Mouse (Mus musculus) embryonic fibroblast, embryonic 13.5 days (primary cell): ENCODE data around the gene Tspoap1.

Source experiments
- CTCF ChIP-seq: IDR thresholded peaks from 2 replicates; pipeline ENCODE4 v1.5.1; 2011; ENCODE audit warnings: mild to moderate bottlenecking, control low read depth, low read length, moderate library complexity, borderline replicate concordance; ENCODE audit not compliant: insufficient read depth
- POLR2A ChIP-seq: IDR thresholded peaks from 2 replicates; pipeline ENCODE4 v1.6.1; 2011; ENCODE audit warnings: low read depth, mild to moderate bottlenecking, control low read depth, low read length, moderate library complexity

DNA sequence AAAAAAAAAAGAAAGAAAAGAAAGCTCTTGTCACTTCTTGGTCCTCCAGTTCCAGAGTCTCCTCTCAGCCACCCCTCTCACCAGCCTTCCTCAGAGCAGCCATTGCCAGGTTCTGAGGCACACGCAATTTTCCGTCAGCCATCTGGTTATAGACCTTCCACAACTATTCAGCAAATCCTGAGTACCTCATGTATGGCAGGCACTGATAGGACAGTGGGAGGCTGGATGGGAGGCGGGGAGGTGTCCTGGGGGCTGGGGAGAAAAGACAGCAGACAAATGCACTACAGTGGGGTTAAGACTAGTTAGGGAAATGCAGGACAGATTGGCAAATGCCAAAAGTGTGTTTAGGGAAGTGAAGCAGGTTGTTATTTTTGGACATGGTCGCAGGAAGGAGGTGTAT, 48.2 kb upstream of the Tspoap1 start:
- no peak for TF ChIP-seq POLR2A
- TF ChIP-seq CTCF = no peak
